Mouse (Mus musculus) ES-Bruce4 (cell line): ENCODE data around the gene Nup133. TPM values are rescaled to one million over a fixed set of nuclear protein-coding genes. Genes with fewer than 3 reads are reported as not detected.

ENCODE experiments used
- H3K27ac ChIP-seq: 2 replicates; pipeline ENCODE4 v1.5.1; 2012; ENCODE audit warnings: low read length, inconsistent platforms; ENCODE audit not compliant: insufficient read depth
- H3K27me3 ChIP-seq: 2 replicates; pipeline ENCODE4 v1.6.1; 2012; ENCODE audit warnings: mild to moderate bottlenecking, low read length, inconsistent platforms; ENCODE audit not compliant: control insufficient read depth, poor library complexity, insufficient read depth, severe bottlenecking
- H3K36me3 ChIP-seq: 2 replicates; pipeline ENCODE4 v1.6.1; 2012; ENCODE audit warnings: inconsistent platforms, mild to moderate bottlenecking, low read length, moderate library complexity; ENCODE audit not compliant: control insufficient read depth, poor library complexity, insufficient read depth, severe bottlenecking
- H3K4me1 ChIP-seq: one replicate; pipeline ENCODE4 v1.8.1; 2011; ENCODE audit warnings: low read length; ENCODE audit not compliant: control insufficient read depth, insufficient read depth
- H3K4me3 ChIP-seq: 2 replicates; pipeline ENCODE4 v1.5.1; 2011; ENCODE audit warnings: low read depth, mild to moderate bottlenecking, low read length
- H3K9ac ChIP-seq: 2 replicates; pipeline ENCODE4 v1.6.1; 2012; ENCODE audit warnings: low read depth, mild to moderate bottlenecking, inconsistent platforms; ENCODE audit not compliant: poor library complexity, severe bottlenecking
- H3K9me3 ChIP-seq: replicated peaks from 2 replicates; pipeline ENCODE4 v1.6.1; 2012; ENCODE audit warnings: mild to moderate bottlenecking, low read length, inconsistent platforms; ENCODE audit not compliant: control insufficient read depth, poor library complexity, insufficient read depth, severe bottlenecking
- CTCF ChIP-seq: IDR thresholded peaks from one replicate; pipeline ENCODE4 v1.8.1; 2011; ENCODE audit warnings: low read depth, low read length
- EP300 ChIP-seq: IDR thresholded peaks from 2 replicates; pipeline ENCODE4 v1.6.1; 2011; ENCODE audit warnings: low read depth, low read length; ENCODE audit not compliant: insufficient read depth
- POLR2A ChIP-seq: IDR thresholded peaks from one replicate; pipeline ENCODE4 v1.8.1; 2011; ENCODE audit warnings: low read length; ENCODE audit not compliant: insufficient read depth
- polyA plus RNA-seq: library from polyadenylated mRNA; stranded (reverse); fragments of >200 nt; gene quantifications from 2 replicates; pipeline ENCODE4 v1.2.4, GENCODE M21; 2011; ENCODE audit warnings: low read depth; ENCODE audit not compliant: missing spikeins, insufficient read depth, insufficient read length

The Nup133 gene
- polyA plus RNA-seq, 1 experiment, result 56.1 TPM

DNA sequence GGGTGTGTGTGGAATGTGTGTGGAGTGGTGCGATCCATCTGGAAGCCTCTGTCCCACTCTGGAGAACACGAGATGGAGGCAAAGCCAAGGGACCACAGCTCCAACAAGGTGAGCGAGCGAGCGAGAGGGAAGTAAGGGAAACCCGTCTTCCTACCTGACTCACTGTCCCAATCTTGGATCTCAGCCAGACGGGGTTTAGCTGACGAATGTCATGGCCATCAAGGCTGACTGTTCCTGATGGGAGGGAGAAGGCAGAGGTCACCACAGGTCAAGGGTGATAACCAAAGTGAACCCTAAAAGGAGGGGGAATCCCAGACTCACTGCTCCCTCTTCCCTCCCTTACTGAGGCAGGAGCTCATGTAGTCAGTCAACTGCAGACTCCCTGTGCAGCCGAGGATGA is 11.0 kb upstream of the Nup133 start:
- H3K9ac ChIP-seq, result no peak overlapping the region
- no peaks in the 10 kb centered on the region for H3K4me1 ChIP-seq
- no peak overlapping the region for H3K4me3 ChIP-seq
- H3K27me3 ChIP-seq, result no peaks in the 10 kb centered on the region
- no peak overlapping the region for H3K27ac ChIP-seq
- H3K9me3 ChIP-seq, result no peaks in the 10 kb centered on the region
- no peaks in the 10 kb centered on the region for H3K36me3 ChIP-seq
- TF ChIP-seq POLR2A (no peak), EP300 (no peak), CTCF (no peak)

DNA sequence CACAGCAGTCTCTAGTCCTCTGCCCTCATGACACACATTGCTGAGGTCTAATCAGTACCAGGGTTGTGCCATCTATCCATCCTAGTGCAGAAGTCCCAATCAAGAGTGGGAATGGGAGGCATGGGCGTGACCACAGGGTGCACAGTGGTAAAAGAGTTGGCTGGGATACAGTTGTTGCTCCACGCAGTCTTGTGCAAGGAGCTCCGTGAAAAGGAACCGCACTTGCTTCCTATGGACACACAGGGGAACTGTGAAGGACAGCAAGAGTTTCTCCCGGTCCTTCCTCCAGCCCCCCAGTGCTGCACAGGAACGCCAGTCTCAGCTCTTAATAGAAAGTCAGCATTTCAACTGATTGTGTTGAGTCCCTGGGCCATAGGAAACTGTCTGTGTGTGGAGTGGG is 10.4 kb upstream of the Nup133 start:
- no peaks in the 10 kb centered on the region for H3K36me3 ChIP-seq
- TF ChIP-seq CTCF (no peak), POLR2A (no peak), EP300 (no peak)
- H3K4me3 ChIP-seq, result no peak overlapping the region
- H3K9me3 ChIP-seq, result no peaks in the 10 kb centered on the region
- H3K27ac ChIP-seq, result no peak overlapping the region
- no peaks in the 10 kb centered on the region for H3K4me1 ChIP-seq
- no peaks in the 10 kb centered on the region for H3K27me3 ChIP-seq
- H3K9ac ChIP-seq, result no peak overlapping the region

DNA sequence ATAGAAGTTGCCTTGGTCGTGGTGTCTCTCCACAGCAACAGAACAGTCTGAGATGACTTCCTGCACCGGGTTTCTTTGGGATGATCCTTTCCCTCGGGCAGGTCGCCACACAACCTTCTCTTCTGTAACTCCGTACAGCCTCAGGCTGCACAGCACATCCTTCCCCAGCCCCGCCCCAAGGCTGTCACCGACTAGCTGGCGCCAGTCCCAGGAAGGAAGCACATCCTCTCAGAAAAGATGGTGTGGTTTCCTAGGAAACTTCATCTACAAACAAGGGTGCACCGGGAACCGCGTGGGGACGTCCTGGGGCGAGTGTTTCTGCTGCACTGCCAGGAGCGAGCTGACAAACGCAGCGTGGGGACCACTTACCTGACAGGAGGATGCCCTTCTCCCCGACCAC is 9.1 kb upstream of the Nup133 start:
- no peak overlapping the region for H3K27ac ChIP-seq
- H3K4me3 ChIP-seq, result no peak overlapping the region
- no peaks in the 10 kb centered on the region for H3K9me3 ChIP-seq
- TF ChIP-seq EP300, result no peak
- no peak for TF ChIP-seq CTCF
- TF ChIP-seq POLR2A, result no peak
- H3K27me3 ChIP-seq, result no peaks in the 10 kb centered on the region
- no peaks in the 10 kb centered on the region for H3K4me1 ChIP-seq
- H3K36me3 ChIP-seq, result no peaks in the 10 kb centered on the region
- H3K9ac ChIP-seq, result no peak overlapping the region

DNA sequence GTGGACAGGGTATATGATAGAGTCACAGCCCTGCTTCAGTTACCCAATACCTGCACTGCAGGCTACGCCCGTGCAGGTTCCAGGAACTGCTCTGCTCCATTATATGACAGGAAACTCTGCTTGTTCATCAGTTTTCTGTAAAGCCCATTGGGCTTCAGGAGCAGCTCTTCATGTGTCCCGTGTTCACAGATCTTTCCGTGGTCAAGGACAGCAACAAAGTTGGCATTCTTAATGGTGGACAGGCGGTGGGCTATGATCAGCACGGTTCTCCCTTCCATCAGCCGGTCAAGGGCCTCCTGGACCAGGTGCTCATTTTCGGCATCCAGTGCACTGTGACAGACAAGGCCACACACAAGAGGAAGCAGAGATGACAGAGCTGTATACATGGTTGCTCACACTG is 5.2 kb upstream of the Nup133 start:
- TF ChIP-seq CTCF (no peak), EP300 (no peak), POLR2A (no peak)
- H3K4me1 ChIP-seq, result no peaks in the 10 kb centered on the region
- H3K27me3 ChIP-seq, result no peaks in the 10 kb centered on the region
- no peak overlapping the region for H3K27ac ChIP-seq
- H3K9me3 ChIP-seq, result no peaks in the 10 kb centered on the region
- no peak overlapping the region for H3K4me3 ChIP-seq
- no peak overlapping the region for H3K9ac ChIP-seq
- no peaks in the 10 kb centered on the region for H3K36me3 ChIP-seq

DNA sequence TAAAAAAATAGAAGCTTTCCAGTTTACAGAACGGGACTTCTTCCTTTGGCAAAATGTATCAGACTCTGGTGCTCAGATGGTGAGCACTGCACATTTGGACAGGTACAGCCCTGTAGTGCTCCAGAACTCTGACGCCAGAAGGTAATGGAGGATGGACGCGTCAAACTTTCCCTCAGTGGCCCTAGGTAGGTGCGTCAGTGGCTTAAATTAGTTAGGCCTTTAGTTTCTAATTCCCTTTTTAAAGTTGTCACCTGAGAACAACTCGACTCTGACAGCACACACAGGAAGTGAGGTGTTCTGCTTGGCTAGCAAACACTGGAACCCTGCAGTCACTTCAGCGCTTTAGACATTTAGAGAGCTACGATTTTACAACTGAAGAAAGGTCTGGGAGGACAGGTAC is 4.6 kb upstream of the Nup133 start:
- Histone ChIP-seq H3K9me3 (no peaks in the 10 kb centered on the region), H3K4me1 (no peaks in the 10 kb centered on the region), H3K27ac (no peak overlapping the region), H3K27me3 (no peaks in the 10 kb centered on the region), H3K4me3 (no peak overlapping the region), H3K9ac (no peak overlapping the region), H3K36me3 (no peaks in the 10 kb centered on the region)
- TF ChIP-seq POLR2A (no peak), EP300 (no peak), CTCF (no peak)

DNA sequence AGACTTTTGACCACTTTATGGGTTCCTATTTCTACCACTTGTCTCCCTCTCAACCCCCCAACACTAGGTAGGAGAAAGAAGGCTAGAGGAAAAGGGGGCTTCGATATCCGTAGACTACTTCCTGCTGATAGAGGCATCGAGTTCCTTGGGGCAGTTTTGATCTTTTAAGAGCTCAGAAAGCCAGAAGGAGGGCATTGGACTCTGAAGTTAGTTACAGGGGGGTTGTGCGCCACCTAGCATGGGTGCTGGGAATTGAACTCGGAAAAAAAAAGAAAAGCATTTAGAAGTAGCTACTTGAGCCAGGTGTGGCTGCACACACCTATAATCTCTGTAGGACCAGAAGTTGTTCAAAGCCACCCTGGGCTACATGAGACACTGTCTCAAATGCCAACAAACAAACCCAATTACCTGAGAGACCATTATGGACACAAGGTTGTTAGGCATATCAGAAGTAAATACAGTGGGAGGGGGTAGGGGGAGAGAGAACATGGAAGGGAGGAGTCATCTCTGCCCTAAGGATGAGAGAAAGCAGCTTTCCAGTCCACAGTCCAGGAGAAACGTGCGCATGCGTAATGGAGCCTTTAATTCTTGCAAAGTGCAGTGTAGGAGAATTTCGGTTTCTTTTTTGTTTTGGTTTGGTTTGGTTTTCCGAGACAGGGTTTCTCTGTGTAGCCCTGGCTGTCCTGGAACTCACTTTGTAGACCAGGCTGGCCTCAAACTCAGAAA is 1.2 kb upstream of the Nup133 start:
- Histone ChIP-seq H3K9ac (peak overlapping the region; percentile 89), H3K27me3 (no peaks in the 10 kb centered on the region), H3K27ac (peak overlapping the region; percentile 37; the same call in 1 of the 2 replicates), H3K36me3 (peaks cover 12% of the 10 kb centered on the region), H3K4me1 (no peaks in the 10 kb centered on the region), H3K4me3 (peak overlapping the region; percentile 88), H3K9me3 (no peaks in the 10 kb centered on the region)
- no peak for TF ChIP-seq EP300
- peak; percentile 40 for TF ChIP-seq CTCF
